Mouse (Mus musculus) lung, postnatal 0 days (tissue): ENCODE measurements around the gene Angptl1.

ENCODE experiments used
- CTCF ChIP-seq: IDR thresholded peaks from 2 replicates; pipeline ENCODE4 v1.5.1; 2016; ENCODE audit warnings: antibody characterized with exemption, mild to moderate bottlenecking
- EP300 ChIP-seq: IDR thresholded peaks from 2 replicates; pipeline ENCODE4 v1.6.1; 2016; ENCODE audit warnings: antibody characterized with exemption, mild to moderate bottlenecking, control low read depth

DNA sequence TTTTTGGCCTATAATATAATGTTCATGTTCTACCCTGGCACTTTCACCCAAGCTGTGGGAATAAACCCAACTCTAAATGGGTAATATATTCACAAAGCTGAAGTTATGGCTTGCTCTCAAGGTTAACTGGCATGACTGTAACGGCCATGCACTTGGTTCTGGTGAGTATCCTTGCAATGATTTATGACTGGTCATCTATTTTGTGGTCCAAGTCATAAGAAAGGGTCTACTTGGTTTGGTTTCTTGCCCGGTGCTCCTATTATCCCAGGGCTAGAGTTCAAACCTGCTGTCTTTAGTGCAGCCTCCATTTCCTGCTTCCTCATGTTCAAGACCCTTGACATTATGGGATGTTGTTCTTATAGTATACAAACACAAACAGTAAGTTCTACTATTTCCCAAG, 46.4 kb downstream of the Angptl1 start:
- TF ChIP-seq CTCF (no peak), EP300 (no peak)
